Mouse (Mus musculus) duodenum, adult 2 months (tissue): ENCODE measurements around the gene Lrrc28. TPM values are rescaled to one million over a fixed set of nuclear protein-coding genes. Genes with fewer than 3 reads are reported as not detected.

Source experiments
- polyA plus RNA-seq: library from polyadenylated mRNA; depleted of rRNA; stranded (reverse); fragments of >200 nt; gene quantifications from 2 replicates; pipeline ENCODE4 v1.2.3, GENCODE M21; 2012; ENCODE audit warnings: low replicate concordance; rRNA removed

The Lrrc28 gene
- polyA plus RNA-seq, result 12.0 and 16.4 TPM in 2 replicates

GRCm38 (mm10) chr7:67644833-67645680 lies at the start of gene Lrrc28:
Gene Lrrc28, minus strand, starts transcription at chr7:67645268.

GRCm38 (mm10) chr7:67647277-67647676 lies 2.2 kb upstream of the Lrrc28 start, which contains the start of gene Ttc23:
Gene Ttc23, plus strand, starts transcription at chr7:67647410.

Other genes starting within 250 kb of the Lrrc28 start
- 1.4 and 1.7 TPM in 2 replicates for gene Ttc23, start 2.1 kb upstream of the Lrrc28 start, polyA plus RNA-seq
- 6.0 and 8.4 TPM in 2 replicates for gene Synm, start 114.5 kb upstream of the Lrrc28 start, polyA plus RNA-seq